Mouse (Mus musculus) stomach, postnatal 0 days (tissue): ENCODE measurements around the gene Ccdc60.

ENCODE experiments used
- CTCF ChIP-seq: IDR thresholded peaks from 2 replicates; pipeline ENCODE4 v1.5.1; 2016; ENCODE audit warnings: antibody characterized with exemption, low read depth, mild to moderate bottlenecking, moderate library complexity
- EP300 ChIP-seq: optimal IDR thresholded peaks from 2 replicates; pipeline ENCODE3; 2016; ENCODE audit warnings: antibody characterized with exemption

GRCm38 (mm10) chr5:116274818-116275217, 14.0 kb downstream of the Ccdc60 start:
- TF ChIP-seq EP300 = no peak
- TF ChIP-seq CTCF = no peak
